Mouse (Mus musculus): ENCODE results near the gene Nupl1. TPM values are rescaled to one million over a fixed set of nuclear protein-coding genes. Genes with fewer than 3 reads are reported as not detected.
A peak's percentile ranks its signal among the peaks of the same experiment; 100 is the strongest.

The Nupl1 gene
- polyA plus RNA-seq (2016; fragmentation: Nextera tagmentation; extraction: Ambion mirVana): not detected in 2 replicates

DNA sequence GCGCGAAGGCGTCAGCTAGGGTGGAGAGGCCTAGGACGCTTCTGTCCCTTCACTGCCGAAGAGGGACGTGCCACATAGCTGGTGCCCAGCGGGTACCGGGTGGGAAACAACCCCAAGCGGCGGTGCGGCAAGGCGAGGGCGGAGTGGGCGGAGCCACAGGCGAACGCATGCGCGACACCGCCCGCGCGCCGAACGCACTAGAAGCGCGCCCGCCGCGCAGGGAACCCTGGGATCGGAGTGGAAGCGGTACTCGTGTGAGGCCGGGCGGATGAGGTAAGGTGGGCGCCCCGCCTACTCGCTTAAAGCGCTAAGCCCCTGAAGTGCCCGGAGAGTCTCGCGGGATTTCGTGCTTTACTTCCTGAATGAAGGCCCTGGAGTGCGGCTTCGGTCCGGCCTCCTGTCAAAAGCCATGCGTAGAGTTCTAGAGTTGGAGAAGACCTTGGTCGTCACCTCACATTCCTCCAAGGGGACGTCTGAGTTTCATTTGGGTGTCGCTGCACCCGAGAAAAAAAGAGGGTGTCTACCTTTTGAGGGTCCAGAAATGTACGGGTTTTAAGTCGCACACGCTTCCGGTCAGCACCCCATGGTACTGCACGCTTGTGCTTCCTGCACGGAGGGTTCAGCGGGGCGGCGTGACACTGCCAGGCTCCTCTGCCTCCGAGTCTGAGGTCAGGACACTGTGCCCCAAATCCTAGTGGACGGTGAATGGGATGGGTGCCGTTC, at the start of gene Nupl1, which contains the start of gene Gm49336:
Gene Nupl1 (minus strand): TSS at position 151 of the 723 bp plus-strand sequence.
Gene Gm49336 (minus strand): TSS at position 227 of the 723 bp plus-strand sequence.
- no peaks in the 10 kb centered on the region for H3K27me3 ChIP-seq (replicated peaks)
- peaks cover 16% of the 10 kb centered on the region for H3K4me1 ChIP-seq
- H3K9me3 ChIP-seq: no peaks in the 10 kb centered on the region
- H3K4me2 ChIP-seq (replicated peaks): peak within 1 kb of the TSS; percentile 81
- under 1% methylated on average over 62 of the region's 62 CpGs for WGBS
- peak; percentile 100 for ATAC-seq (ENCODE audit: low FRiP score, low read depth)
- H3K36me3 ChIP-seq: no peaks in the 10 kb centered on the region
- H3K9ac ChIP-seq: peak within 1 kb of the TSS; percentile 95
- peak within 1 kb of the TSS; percentile 91 for H3K4me3 ChIP-seq
- H3K27ac ChIP-seq: peak within 1 kb of the TSS; percentile 83

- no peaks in the 10 kb centered on the region for H3K4me1 ChIP-seq
- ATAC-seq (ENCODE audit: low FRiP score, low read depth): no peak
- WGBS: 64% methylated on average over 6 of the region's 6 CpGs
- H3K4me2 ChIP-seq (replicated peaks): no peak overlapping the region
- no peak overlapping the region for H3K4me3 ChIP-seq
- H3K27me3 ChIP-seq (replicated peaks): no peaks in the 10 kb centered on the region
- H3K27ac ChIP-seq: no peak overlapping the region
- no peak overlapping the region for H3K9ac ChIP-seq
- H3K36me3 ChIP-seq: peaks cover 24% of the 10 kb centered on the region
- H3K9me3 ChIP-seq: no peaks in the 10 kb centered on the region
These were observed 49.8 kb upstream of the Nupl1 start for GRCm38 (mm10) chr14:60301024-60301423.

DNA sequence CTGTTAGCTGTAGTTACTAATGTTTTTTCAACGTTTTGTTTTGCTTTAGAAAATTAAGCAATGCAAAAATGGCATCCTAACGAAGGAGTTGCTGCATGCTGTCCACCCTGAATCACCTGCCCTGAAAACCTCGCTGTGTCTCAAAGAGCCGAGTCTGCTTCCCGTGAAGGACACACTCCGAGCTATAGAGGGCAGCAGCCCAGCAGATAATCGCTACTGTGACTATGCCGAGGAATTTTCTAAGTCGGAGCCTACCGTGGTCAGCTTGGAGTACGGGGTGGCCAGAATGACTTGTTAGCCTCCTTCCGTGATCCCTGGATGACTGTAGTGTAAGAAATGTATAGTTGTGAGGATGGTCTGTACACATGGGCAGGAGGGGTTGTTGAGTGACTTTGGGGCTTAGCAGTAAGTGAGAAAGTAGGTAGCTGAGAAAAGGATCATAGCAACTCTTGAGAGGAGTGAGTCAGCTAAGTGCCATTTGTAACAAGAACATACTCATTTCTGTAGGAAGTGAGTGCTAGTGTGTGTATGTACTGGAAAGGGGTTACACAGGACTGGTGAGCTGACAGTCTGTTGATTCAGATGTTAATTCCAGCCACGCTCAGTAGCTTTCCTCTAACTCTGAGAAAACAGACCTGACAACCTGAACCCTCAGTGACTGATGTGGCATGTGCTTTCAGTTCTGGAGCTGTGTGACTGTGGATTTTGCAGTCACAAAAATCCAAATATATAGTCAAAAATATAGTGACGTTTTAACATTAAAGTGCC, 49.2 kb upstream of the Nupl1 start:
- WGBS: 72% methylated on average over 14 of the region's 14 CpGs
- no peak for ATAC-seq (ENCODE audit: low FRiP score, low read depth)
- Histone ChIP-seq H3K9ac (no peak overlapping the region), H3K4me1 (no peaks in the 10 kb centered on the region), H3K36me3 (peaks cover 24% of the 10 kb centered on the region), H3K9me3 (no peaks in the 10 kb centered on the region), H3K4me3 (no peak overlapping the region), H3K27ac (no peak overlapping the region), H3K4me2 (replicated peaks) (no peak overlapping the region), H3K27me3 (replicated peaks) (no peaks in the 10 kb centered on the region)

DNA sequence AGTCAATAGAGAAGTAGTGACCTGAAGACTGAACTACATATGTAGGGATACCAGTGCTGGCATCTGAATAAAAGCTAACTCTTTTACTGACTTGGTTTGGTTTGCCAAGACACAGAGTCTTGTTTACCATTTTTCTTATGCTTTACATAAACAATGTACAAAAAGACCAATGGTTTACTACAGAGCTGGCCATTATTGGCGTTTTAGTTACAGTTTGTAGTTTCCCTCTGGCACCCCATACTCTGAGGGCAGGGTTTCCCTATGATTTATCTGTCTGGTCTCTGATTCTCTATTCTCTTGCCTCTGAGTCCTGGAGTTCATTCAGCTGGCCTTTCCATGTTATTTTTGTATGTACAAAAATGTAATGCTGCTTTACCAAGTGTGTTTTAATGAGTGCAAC, 44.3 kb upstream of the Nupl1 start:
- Histone ChIP-seq H3K4me1 (no peaks in the 10 kb centered on the region), H3K4me3 (no peak overlapping the region), H3K27ac (no peak overlapping the region), H3K4me2 (replicated peaks) (no peak overlapping the region), H3K36me3 (peaks cover 22% of the 10 kb centered on the region), H3K9ac (no peak overlapping the region), H3K27me3 (replicated peaks) (no peaks in the 10 kb centered on the region), H3K9me3 (no peaks in the 10 kb centered on the region)
- 87% methylated on average over 1 of the region's 1 CpGs for WGBS
- no peak for ATAC-seq (ENCODE audit: low FRiP score, low read depth)

GRCm38 (mm10) chr14:60290363-60290762, 39.1 kb upstream of the Nupl1 start:
- H3K9ac ChIP-seq: no peak overlapping the region
- no peak for ATAC-seq (ENCODE audit: low FRiP score, low read depth)
- H3K4me3 ChIP-seq: no peak overlapping the region
- no peaks in the 10 kb centered on the region for H3K27me3 ChIP-seq (replicated peaks)
- H3K9me3 ChIP-seq: no peaks in the 10 kb centered on the region
- H3K27ac ChIP-seq: no peak overlapping the region
- WGBS: 89% methylated on average over 4 of the region's 4 CpGs
- H3K4me1 ChIP-seq: no peaks in the 10 kb centered on the region
- H3K4me2 ChIP-seq (replicated peaks): no peak overlapping the region
- peaks cover 18% of the 10 kb centered on the region for H3K36me3 ChIP-seq

DNA sequence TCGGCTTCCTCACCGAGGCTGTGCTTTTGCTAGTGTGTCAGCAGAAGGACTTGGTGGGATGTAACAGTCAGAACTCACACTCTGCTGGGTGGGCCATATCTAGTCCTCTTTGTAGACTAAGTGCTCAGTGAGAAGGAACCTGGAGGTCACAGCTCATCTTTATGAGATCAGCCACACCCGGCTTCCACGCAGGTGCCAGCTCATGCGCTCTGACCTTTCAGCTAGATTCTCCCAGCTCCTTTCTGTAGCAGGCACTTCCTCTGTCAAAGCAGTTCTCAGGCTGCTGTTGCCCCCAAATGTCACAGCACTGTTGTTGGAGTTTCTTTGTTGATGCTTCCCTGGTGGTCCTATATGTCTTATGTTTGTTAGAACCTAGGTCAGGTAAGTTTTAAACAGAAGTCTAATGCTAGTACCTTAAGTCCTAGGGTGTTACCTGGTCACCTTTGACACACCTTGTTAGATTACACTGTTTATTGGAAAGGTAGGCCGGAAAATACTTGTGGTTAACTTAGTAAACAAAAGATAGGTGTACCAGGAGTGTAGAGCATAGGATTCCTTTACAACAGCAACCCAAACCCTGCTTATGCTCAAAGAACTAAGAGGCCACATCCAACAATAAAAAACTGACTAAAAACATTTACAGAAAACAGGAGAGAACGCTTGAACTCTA, 35.1 kb upstream of the Nupl1 start:
- Histone ChIP-seq H3K36me3 (peaks cover 14% of the 10 kb centered on the region), H3K4me1 (no peaks in the 10 kb centered on the region), H3K4me3 (no peak overlapping the region), H3K27ac (no peak overlapping the region), H3K9ac (no peak overlapping the region), H3K9me3 (no peaks in the 10 kb centered on the region), H3K27me3 (replicated peaks) (no peaks in the 10 kb centered on the region), H3K4me2 (replicated peaks) (no peak overlapping the region)
- WGBS: 91% methylated on average over 7 of the region's 7 CpGs
- no peak for ATAC-seq (ENCODE audit: low FRiP score, low read depth)

- Histone ChIP-seq H3K27me3 (replicated peaks) (no peaks in the 10 kb centered on the region), H3K9ac (no peak overlapping the region), H3K27ac (no peak overlapping the region), H3K9me3 (no peaks in the 10 kb centered on the region), H3K36me3 (no peaks in the 10 kb centered on the region), H3K4me1 (no peaks in the 10 kb centered on the region), H3K4me2 (replicated peaks) (no peak overlapping the region), H3K4me3 (no peak overlapping the region)
- WGBS: 93% methylated on average over 7 of the region's 7 CpGs
- ATAC-seq (ENCODE audit: low FRiP score, low read depth): no peak
These were observed 24.4 kb upstream of the Nupl1 start for GRCm38 (mm10) chr14:60275301-60276276.

DNA sequence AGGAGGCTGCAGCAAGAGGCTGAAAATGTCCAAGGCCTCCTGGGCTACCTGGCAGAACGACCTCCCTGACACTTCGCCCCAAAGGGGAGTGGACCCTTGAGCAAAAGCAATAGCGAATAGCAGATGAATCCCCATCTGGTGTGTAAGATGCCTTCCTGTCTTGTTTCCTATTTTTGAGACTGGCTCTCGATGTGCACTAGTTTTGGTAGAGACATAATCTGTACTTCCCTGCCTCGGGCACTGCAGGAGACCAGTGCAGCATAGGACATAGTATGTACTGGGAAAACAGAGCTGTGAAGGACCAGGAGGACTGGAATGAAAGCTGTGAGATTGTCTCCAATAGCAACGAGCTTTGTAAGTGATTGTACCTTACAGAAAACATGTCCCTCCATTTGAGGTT, 22.1 kb upstream of the Nupl1 start:
- Histone ChIP-seq H3K9ac (no peak overlapping the region), H3K4me3 (no peak overlapping the region), H3K27ac (no peak overlapping the region), H3K36me3 (no peaks in the 10 kb centered on the region), H3K4me1 (no peaks in the 10 kb centered on the region), H3K4me2 (replicated peaks) (no peak overlapping the region), H3K27me3 (replicated peaks) (no peaks in the 10 kb centered on the region), H3K9me3 (no peaks in the 10 kb centered on the region)
- no peak for ATAC-seq (ENCODE audit: low FRiP score, low read depth)
- 86% methylated on average over 6 of the region's 6 CpGs for WGBS

DNA sequence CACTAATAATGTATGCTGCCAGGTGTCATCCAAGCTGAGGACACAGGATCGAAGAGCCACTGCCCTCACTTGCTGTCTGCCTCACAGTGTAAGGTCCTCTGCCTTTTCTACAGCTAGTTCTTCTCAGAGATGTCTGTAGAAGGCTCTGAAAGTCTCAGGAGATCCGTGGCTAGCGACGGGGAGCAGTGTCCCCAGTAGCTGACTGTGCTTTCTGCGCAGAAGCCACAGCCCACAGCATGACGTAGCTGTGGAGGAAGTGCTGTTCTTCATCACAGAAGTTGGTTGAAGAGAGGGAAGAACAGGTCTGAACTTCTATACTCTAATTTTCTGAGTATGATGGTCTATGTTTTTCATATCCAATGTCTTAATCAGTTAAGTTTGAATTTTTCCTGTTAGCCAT, 18.1 kb upstream of the Nupl1 start:
- Histone ChIP-seq H3K9me3 (no peaks in the 10 kb centered on the region), H3K9ac (no peak overlapping the region), H3K4me3 (no peak overlapping the region), H3K4me1 (peaks cover 8% of the 10 kb centered on the region), H3K36me3 (no peaks in the 10 kb centered on the region), H3K27me3 (replicated peaks) (no peaks in the 10 kb centered on the region), H3K4me2 (replicated peaks) (no peak overlapping the region), H3K27ac (no peak overlapping the region)
- ATAC-seq (ENCODE audit: low FRiP score, low read depth): no peak
- 88% methylated on average over 6 of the region's 6 CpGs for WGBS

DNA sequence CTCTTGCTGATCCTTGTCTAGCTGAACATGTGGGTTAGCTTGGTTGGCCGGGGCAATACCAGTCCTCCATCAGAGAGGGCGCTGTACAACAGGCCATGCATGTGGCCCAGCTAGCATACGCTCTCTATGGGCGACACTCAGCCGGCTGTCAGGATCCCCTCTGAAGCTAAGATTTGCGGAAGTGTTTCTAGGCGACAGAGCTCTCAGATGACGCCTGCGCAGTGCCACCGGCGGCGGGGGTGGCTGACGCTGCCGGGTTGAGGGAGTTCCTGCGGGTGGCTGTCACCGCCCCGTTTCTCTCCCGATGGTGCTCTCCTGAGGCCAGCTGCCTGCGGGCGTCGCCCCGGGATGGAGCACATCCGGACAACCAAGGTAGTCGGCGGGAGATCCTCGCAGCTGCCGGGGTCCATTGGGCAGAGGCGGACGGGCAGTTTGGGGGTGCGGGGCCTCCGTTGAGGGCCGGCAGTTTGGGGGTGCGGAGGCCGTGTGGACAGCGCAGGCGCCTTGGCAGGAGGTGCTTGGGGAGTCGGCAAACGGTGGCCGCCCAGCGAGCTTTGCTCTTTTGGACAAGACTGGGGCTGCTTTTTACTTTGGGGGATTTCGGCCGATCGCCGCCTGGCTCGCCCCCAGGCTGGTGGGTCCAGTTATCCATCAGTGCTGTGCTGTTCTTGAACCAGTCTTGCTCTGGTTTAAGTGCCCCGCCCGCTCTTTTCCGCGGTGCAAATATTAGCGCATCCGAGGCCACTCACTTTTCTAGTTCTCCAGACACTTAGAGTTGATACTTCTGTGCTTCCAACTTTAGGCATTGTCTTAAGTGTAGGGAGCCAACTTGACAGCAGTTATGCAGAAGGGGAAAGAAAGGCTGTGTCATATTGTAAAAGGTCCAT, 14.0 kb upstream of the Nupl1 start, which contains the start of gene Mtmr6:
Gene Mtmr6 (plus strand): TSS at position 239 of the 887 bp plus-strand sequence.
- H3K4me3 ChIP-seq: peak within 1 kb of the TSS; percentile 78
- peak; percentile 98 for ATAC-seq (ENCODE audit: low FRiP score, low read depth)
- under 1% methylated on average over 51 of the region's 51 CpGs for WGBS
- H3K9ac ChIP-seq: peak within 1 kb of the TSS; percentile 78
- H3K36me3 ChIP-seq: no peaks in the 10 kb centered on the region
- H3K4me1 ChIP-seq: peaks cover 8% of the 10 kb centered on the region
- no peaks in the 10 kb centered on the region for H3K9me3 ChIP-seq
- H3K27ac ChIP-seq: 0 out of 2 replicates have a peak within 1 kb of the TSS, but pooled peaks have one; percentile 64
- H3K27me3 ChIP-seq (replicated peaks): no peaks in the 10 kb centered on the region
- peak within 1 kb of the TSS; percentile 74 for H3K4me2 ChIP-seq (replicated peaks)

DNA sequence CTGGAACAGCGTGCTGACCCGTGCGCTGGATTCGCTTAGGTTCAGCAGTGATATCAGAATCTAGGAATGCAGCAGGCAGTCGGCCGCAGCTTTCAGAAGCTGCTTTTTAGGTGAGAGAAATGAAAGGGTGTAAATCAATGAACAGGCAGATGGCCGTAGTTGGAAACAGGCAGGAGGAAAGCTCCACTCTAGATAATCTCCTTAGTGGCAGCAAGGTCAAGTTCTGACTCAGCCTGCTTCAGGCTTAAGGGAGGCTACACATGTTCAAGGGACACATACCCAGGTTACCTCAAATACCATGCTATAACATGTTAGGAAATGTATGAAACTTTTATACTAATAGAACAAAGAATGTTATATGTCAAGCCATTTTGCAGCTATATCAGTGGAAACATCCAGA, 11.1 kb upstream of the Nupl1 start:
- WGBS: 87% methylated on average over 7 of the region's 7 CpGs
- Histone ChIP-seq H3K36me3 (no peaks in the 10 kb centered on the region), H3K9me3 (no peaks in the 10 kb centered on the region), H3K27ac (no peak overlapping the region), H3K4me1 (peaks cover 8% of the 10 kb centered on the region), H3K27me3 (replicated peaks) (no peaks in the 10 kb centered on the region), H3K4me3 (no peak overlapping the region), H3K4me2 (replicated peaks) (no peak overlapping the region), H3K9ac (no peak overlapping the region)
- no peak for ATAC-seq (ENCODE audit: low FRiP score, low read depth)
